Mouse (Mus musculus): ENCODE results near the gene Sdk1. TPM values are rescaled to one million over a fixed set of nuclear protein-coding genes. Genes with fewer than 3 reads are reported as not detected.

Gene Sdk1
- polyA plus RNA-seq, 1 experiment from 2014 or later: 1.0 TPM

- Histone ChIP-seq H3K9me3 (ENCODE audit: low read depth, low read length) (no peaks in the 10 kb centered on the region), H3K27ac (ENCODE audit: low read depth) (no peak overlapping the region), H3K4me2 (no peak overlapping the region), H3K27me3 (ENCODE audit: insufficient read depth, low read length) (no peaks in the 10 kb centered on the region), H3K9ac (no peak overlapping the region), H3K36me3 (ENCODE audit: insufficient read depth) (no peaks in the 10 kb centered on the region), H3K4me1 (ENCODE audit: insufficient read depth) (no peaks in the 10 kb centered on the region), H3K4me3 (ENCODE audit: low read depth, low read length) (no peak overlapping the region)
- no peak for TF ChIP-seq CTCF (IDR thresholded peaks at IDR 0.05; ENCODE audit: low read depth)
- ATAC-seq (ENCODE audit: insufficient read depth): no peak
- no peak for DNase-seq
- WGBS: 75% methylated on average over 8 of the region's 8 CpGs
Observed at GRCm38 (mm10) chr5:141940636-141941035, 699.3 kb downstream of the Sdk1 start.

DNA sequence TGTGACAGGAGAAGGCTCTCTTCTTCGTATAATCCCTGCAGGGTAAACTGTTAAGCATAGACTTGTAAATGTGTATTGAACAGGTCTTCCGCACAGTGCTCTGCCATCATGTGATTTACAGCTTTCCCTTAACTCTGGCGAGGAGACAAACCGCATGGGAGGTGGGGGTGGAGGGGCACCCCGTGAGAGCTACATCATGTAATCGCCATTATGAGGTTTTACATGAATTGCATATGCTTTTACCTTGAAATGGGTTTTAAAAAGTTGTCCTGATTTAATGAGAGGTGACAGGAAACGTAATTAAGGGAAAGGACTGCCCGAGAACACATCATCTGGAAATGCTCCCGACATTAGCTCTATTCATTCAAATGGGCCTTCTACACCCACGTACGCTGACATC, 709.5 kb downstream of the Sdk1 start:
- no peak for TF ChIP-seq CTCF (IDR thresholded peaks at IDR 0.05; ENCODE audit: low read depth)
- no peak overlapping the region for H3K9ac ChIP-seq
- no peaks in the 10 kb centered on the region for H3K4me1 ChIP-seq (ENCODE audit: insufficient read depth)
- DNase-seq (no peak), ATAC-seq (ENCODE audit: insufficient read depth) (no peak)
- no peaks in the 10 kb centered on the region for H3K27me3 ChIP-seq (ENCODE audit: insufficient read depth, low read length)
- H3K4me3 ChIP-seq (ENCODE audit: low read depth, low read length): no peak overlapping the region
- H3K27ac ChIP-seq (ENCODE audit: low read depth): no peak overlapping the region
- no peaks in the 10 kb centered on the region for H3K9me3 ChIP-seq (ENCODE audit: low read depth, low read length)
- H3K36me3 ChIP-seq (ENCODE audit: insufficient read depth): no peaks in the 10 kb centered on the region
- WGBS: 74% methylated on average over 11 of the region's 11 CpGs
- no peak overlapping the region for H3K4me2 ChIP-seq

DNA sequence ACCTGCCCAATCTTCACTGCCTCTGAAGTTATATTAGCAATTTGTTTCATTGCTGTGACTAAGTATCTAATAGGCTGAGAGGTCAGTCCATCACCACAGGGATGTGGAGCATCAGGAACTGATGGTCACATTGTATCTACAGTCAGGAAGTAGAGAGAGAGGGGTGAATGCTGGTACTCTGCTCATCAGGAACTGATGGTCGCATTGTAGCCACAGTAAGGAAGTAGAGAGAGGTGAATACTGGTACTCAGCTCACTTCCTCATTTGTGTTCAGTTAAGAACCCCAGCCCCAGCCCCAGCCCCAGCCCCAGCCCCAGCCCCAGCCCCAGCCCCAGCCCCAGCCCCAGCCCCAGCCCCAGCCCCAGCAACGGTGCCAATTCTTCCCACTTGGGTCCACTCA, 711.0 kb downstream of the Sdk1 start:
- no peak for TF ChIP-seq CTCF (IDR thresholded peaks at IDR 0.05; ENCODE audit: low read depth)
- no peaks in the 10 kb centered on the region for H3K27me3 ChIP-seq (ENCODE audit: insufficient read depth, low read length)
- 80% methylated on average over 2 of the region's 2 CpGs for WGBS
- H3K36me3 ChIP-seq (ENCODE audit: insufficient read depth): no peaks in the 10 kb centered on the region
- H3K9me3 ChIP-seq (ENCODE audit: low read depth, low read length): no peaks in the 10 kb centered on the region
- H3K27ac ChIP-seq (ENCODE audit: low read depth): no peak overlapping the region
- ATAC-seq (ENCODE audit: insufficient read depth) (no peak), DNase-seq (no peak)
- H3K4me3 ChIP-seq (ENCODE audit: low read depth, low read length): no peak overlapping the region
- no peak overlapping the region for H3K4me2 ChIP-seq
- H3K4me1 ChIP-seq (ENCODE audit: insufficient read depth): no peaks in the 10 kb centered on the region
- H3K9ac ChIP-seq: no peak overlapping the region

GRCm38 (mm10) chr5:141952708-141953490, 711.6 kb downstream of the Sdk1 start:
- ATAC-seq (ENCODE audit: insufficient read depth): no peak
- Histone ChIP-seq H3K4me1 (ENCODE audit: insufficient read depth) (no peaks in the 10 kb centered on the region), H3K4me2 (no peak overlapping the region), H3K9ac (no peak overlapping the region), H3K36me3 (ENCODE audit: insufficient read depth) (no peaks in the 10 kb centered on the region), H3K27me3 (ENCODE audit: insufficient read depth, low read length) (no peaks in the 10 kb centered on the region), H3K4me3 (ENCODE audit: low read depth, low read length) (no peak overlapping the region), H3K9me3 (ENCODE audit: low read depth, low read length) (no peaks in the 10 kb centered on the region), H3K27ac (ENCODE audit: low read depth) (no peak overlapping the region)
- TF ChIP-seq CTCF (IDR thresholded peaks at IDR 0.05; ENCODE audit: low read depth): no peak
- no peak for DNase-seq
- WGBS: 64% methylated on average over 7 of the region's 7 CpGs

- Histone ChIP-seq H3K27ac (ENCODE audit: low read depth) (no peak overlapping the region), H3K9ac (no peak overlapping the region), H3K4me3 (ENCODE audit: low read depth, low read length) (no peak overlapping the region), H3K4me2 (no peak overlapping the region), H3K4me1 (ENCODE audit: insufficient read depth) (no peaks in the 10 kb centered on the region), H3K27me3 (ENCODE audit: insufficient read depth, low read length) (no peaks in the 10 kb centered on the region), H3K36me3 (ENCODE audit: insufficient read depth) (no peaks in the 10 kb centered on the region), H3K9me3 (ENCODE audit: low read depth, low read length) (no peaks in the 10 kb centered on the region)
- no peak for DNase-seq
- TF ChIP-seq CTCF (IDR thresholded peaks at IDR 0.05; ENCODE audit: low read depth): no peak
- ATAC-seq (ENCODE audit: insufficient read depth): no peak
Observed at GRCm38 (mm10) chr5:141971071-141971470, 729.8 kb downstream of the Sdk1 start.

- H3K9ac ChIP-seq: no peak overlapping the region
- no peaks in the 10 kb centered on the region for H3K4me1 ChIP-seq (ENCODE audit: insufficient read depth)
- no peaks in the 10 kb centered on the region for H3K27me3 ChIP-seq (ENCODE audit: insufficient read depth, low read length)
- TF ChIP-seq CTCF (IDR thresholded peaks at IDR 0.05; ENCODE audit: low read depth): no peak
- H3K4me2 ChIP-seq: no peak overlapping the region
- no peak overlapping the region for H3K4me3 ChIP-seq (ENCODE audit: low read depth, low read length)
- DNase-seq (no peak), ATAC-seq (ENCODE audit: insufficient read depth) (no peak)
- no peaks in the 10 kb centered on the region for H3K9me3 ChIP-seq (ENCODE audit: low read depth, low read length)
- no peaks in the 10 kb centered on the region for H3K36me3 ChIP-seq (ENCODE audit: insufficient read depth)
- no peak overlapping the region for H3K27ac ChIP-seq (ENCODE audit: low read depth)
Observed at GRCm38 (mm10) chr5:141979511-141979910, 738.2 kb downstream of the Sdk1 start.

DNA sequence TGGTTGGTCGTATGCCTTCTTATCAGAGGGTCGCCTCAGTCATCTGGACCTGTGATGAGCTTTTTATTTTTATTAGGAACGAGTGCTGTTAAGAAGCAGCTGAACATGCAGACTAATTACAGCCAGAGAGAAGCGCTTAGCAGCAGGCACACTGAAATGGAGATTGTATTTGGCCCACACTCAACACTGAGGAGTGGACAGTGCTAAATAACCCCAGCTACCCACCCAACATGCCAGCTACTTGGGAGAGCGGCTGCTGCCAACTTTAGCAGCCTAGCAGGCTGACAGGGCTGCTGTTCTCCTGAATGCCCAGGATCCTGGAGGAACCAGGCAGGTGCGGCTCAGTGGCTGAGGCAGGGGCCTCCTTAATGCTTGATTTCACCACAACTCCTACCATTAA, 739.5 kb downstream of the Sdk1 start:
- no peak overlapping the region for H3K4me3 ChIP-seq (ENCODE audit: low read depth, low read length)
- H3K4me1 ChIP-seq (ENCODE audit: insufficient read depth): no peaks in the 10 kb centered on the region
- H3K9ac ChIP-seq: no peak overlapping the region
- no peak for TF ChIP-seq CTCF (IDR thresholded peaks at IDR 0.05; ENCODE audit: low read depth)
- no peaks in the 10 kb centered on the region for H3K36me3 ChIP-seq (ENCODE audit: insufficient read depth)
- WGBS: 71% methylated on average over 6 of the region's 6 CpGs
- H3K27ac ChIP-seq (ENCODE audit: low read depth): no peak overlapping the region
- H3K27me3 ChIP-seq (ENCODE audit: insufficient read depth, low read length): no peaks in the 10 kb centered on the region
- no peak for DNase-seq
- H3K4me2 ChIP-seq: no peak overlapping the region
- no peaks in the 10 kb centered on the region for H3K9me3 ChIP-seq (ENCODE audit: low read depth, low read length)
- ATAC-seq (ENCODE audit: insufficient read depth): no peak
